ENCODE assay signal across 24 mouse cellular contexts in the genomic region with DNA sequence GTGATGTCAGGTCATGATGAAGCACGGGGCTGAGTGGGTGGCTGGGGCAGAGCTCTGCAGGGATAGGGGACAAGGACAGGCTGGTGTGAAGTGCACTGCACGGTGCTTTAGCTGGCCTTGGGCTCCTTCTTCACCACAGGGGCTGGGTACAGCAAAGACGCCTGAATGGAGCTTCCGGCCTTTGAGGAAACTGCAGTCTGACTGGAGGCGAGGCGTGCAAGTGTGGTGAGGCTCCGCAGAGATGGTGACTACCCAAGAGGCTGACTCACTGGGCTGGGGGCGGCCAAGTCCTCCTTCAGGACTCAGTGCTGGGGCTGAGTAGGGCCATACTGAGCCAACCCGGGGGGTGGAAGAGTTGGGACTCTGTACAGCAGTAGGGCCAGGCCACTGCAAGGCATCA. TPM values are rescaled to one million over a fixed set of nuclear protein-coding genes. Genes with fewer than 3 reads are reported as not detected.
DNase-seq lines count a peak whose midpoint lies in the region; ATAC-seq and TF ChIP-seq lines count a peak whose summit lies in the region.
"Had no signal": no experiment of that assay in that cellular context is flagged by ENCODE, and none has a peak within 500 bp of the region (broad histone marks: within the 10 kb centered on the region; RNA-seq: fewer than 3 reads in every experiment).

No protein-coding gene starts in this region.

- no peak overlapping the region for H3K4me2 ChIP-seq in heart, embryonic 12.5 days
- H3K4me2 ChIP-seq: embryonic facial prominence, embryonic 13.5 days; limb, embryonic 15.5 days; neural tube, embryonic 12.5 days had no signal

- peak; percentile 85 for ATAC-seq in frontal cortex, adult (ENCODE audit: low TSS enrichment)
- peak; percentile 52; the same call in 1 of the 2 replicates for ATAC-seq in common myeloid progenitor, adult 5-6 weeks (replicated peaks; ENCODE audit: low read depth, poor library complexity, severe bottlenecking)
- ATAC-seq in heart, embryonic 12.5 days (ENCODE audit: insufficient number of reproducible peaks, low FRiP score) = no peak
- ATAC-seq: forebrain, embryonic 16.5 days; hindbrain, postnatal 0 days had no signal

- no peak for TF ChIP-seq POLR2A in testis, adult 2 months (IDR thresholded peaks at IDR 0.05; ENCODE audit: control insufficient read depth, low read depth, low read length)

- no peaks in the 10 kb centered on the region for H3K9me3 ChIP-seq in heart, embryonic 12.5 days (replicated peaks)
- H3K9me3 ChIP-seq: embryonic facial prominence, embryonic 13.5 days; limb, embryonic 15.5 days; neural tube, embryonic 12.5 days had no signal

- WGBS in heart, embryonic 12.5 days = 80% methylated on average over 9 of the region's 9 CpGs

- no peaks in the 10 kb centered on the region for H3K27me3 ChIP-seq in testis, adult 2 months (ENCODE audit: control insufficient read depth, insufficient read depth, low read length)
- no peaks in the 10 kb centered on the region; the same call in 1 of the 2 replicates for H3K27me3 ChIP-seq in heart, embryonic 12.5 days (replicated peaks)
- H3K27me3 ChIP-seq: embryonic facial prominence, embryonic 13.5 days; limb, embryonic 15.5 days; neural tube, embryonic 12.5 days had no signal

- peak overlapping the region; percentile 28 for H3K4me3 ChIP-seq in testis, adult 2 months (ENCODE audit: control insufficient read depth, low read depth, low read length)
- H3K4me3 ChIP-seq in heart, embryonic 12.5 days = no peak overlapping the region
- H3K4me3 ChIP-seq: embryonic facial prominence, embryonic 13.5 days; limb, embryonic 15.5 days; neural tube, embryonic 12.5 days had no signal

- DNase-seq in frontal cortex, postnatal 36 days (ENCODE audit: low spot score in 2 of 2) = no peak
- DNase-seq in testis, postnatal 14 days (ENCODE audit: low spot score) = no peak
- DNase-seq in gastrocnemius, adult 8-10 months (ENCODE audit: low spot score in 2 of 2) = no peak
- DNase-seq: cerebellum, adult 18-20 months; gastrocnemius, postnatal 14 days; heart, postnatal 10 days; kidney, adult 8-10 months; kidney, postnatal 36 days; lung, postnatal 14 days had no signal

- H3K9ac ChIP-seq in heart, embryonic 12.5 days = no peak overlapping the region
- H3K9ac ChIP-seq: embryonic facial prominence, embryonic 13.5 days; limb, embryonic 15.5 days; neural tube, embryonic 12.5 days had no signal

- peaks cover 9% of the 10 kb centered on the region for H3K4me1 ChIP-seq in testis, adult 2 months (ENCODE audit: control insufficient read depth, insufficient read depth, low read length)
- H3K4me1 ChIP-seq in heart, embryonic 12.5 days (replicated peaks) = peaks cover 32% of the 10 kb centered on the region

- no peak for TF ChIP-seq CTCF in testis, adult 2 months (IDR thresholded peaks at IDR 0.05; ENCODE audit: control insufficient read depth, insufficient read depth, insufficient replicate concordance, low read depth, low read length)

- no peaks in the 10 kb centered on the region for H3K36me3 ChIP-seq in testis, adult 2 months (ENCODE audit: control insufficient read depth, insufficient read depth, low read length)
- H3K36me3 ChIP-seq in heart, embryonic 12.5 days = no peaks in the 10 kb centered on the region
- H3K36me3 ChIP-seq: embryonic facial prominence, embryonic 13.5 days; limb, embryonic 15.5 days; neural tube, embryonic 12.5 days had no signal

- no peak overlapping the region for H3K27ac ChIP-seq in testis, adult 2 months (ENCODE audit: control insufficient read depth, insufficient read depth, low read depth, low read length)
- no peak overlapping the region for H3K27ac ChIP-seq in heart, embryonic 12.5 days (ENCODE audit: poor library complexity, severe bottlenecking)
- H3K27ac ChIP-seq: embryonic facial prominence, embryonic 13.5 days; hindbrain, postnatal 0 days; limb, embryonic 15.5 days; neural tube, embryonic 12.5 days had no signal

RNA-seq across cellular contexts. Expression of gene Gse1, which starts 22.3 kb away (rescaled TPM):
- polyA plus RNA-seq in testis, adult 2 months (2012; rRNA removed) = 4.0 and 4.3 TPM in 2 replicates
- total RNA-seq in common myeloid progenitor, adult 5-6 weeks (2017) = 30.5 and 46.6 TPM in 2 replicates
- polyA plus RNA-seq in heart, embryonic 12.5 days (2016; fragmentation: Nextera tagmentation; extraction: Ambion mirVana) = 14.0 and 15.3 TPM in 2 replicates
- total RNA-seq in gastrocnemius, adult 8-10 months (2022) = 10 to 100 TPM; 32.6 to 36.2 (median 34.6) TPM

RNA-seq across cellular contexts. Expression of gene Fam92b, which starts 28.6 kb away (rescaled TPM):
- 10.1 and 10.9 TPM in 2 replicates for polyA plus RNA-seq in testis, adult 2 months (2012; rRNA removed)
- total RNA-seq in common myeloid progenitor, adult 5-6 weeks (2017) = not detected in 2 replicates
- not detected in 2 replicates for polyA plus RNA-seq in heart, embryonic 12.5 days (2016; fragmentation: Nextera tagmentation; extraction: Ambion mirVana)
- total RNA-seq in gastrocnemius, adult 8-10 months (2022) = not detected
- total RNA-seq: CH12.LX; gastrocnemius, postnatal 14 days; heart, adult 8-10 months; heart, postnatal 10 days; layer of hippocampus, postnatal 10 days; megakaryocyte-erythroid progenitor cell, adult 5-6 weeks had no signal
- polyA plus RNA-seq: limb, embryonic 15.5 days; liver, embryonic 16.5 days; spleen, adult 2 months had no signal
